Mouse (Mus musculus) E14TG2a.4 (cell line): ENCODE results near the gene Pim3.

Experiments used
- H3K27me3 ChIP-seq: 2 replicates; pipeline ENCODE4 v1.6.1; 2014; ENCODE audit warnings: low read length, control low read depth; ENCODE audit not compliant: insufficient read depth
- H3K36me3 ChIP-seq: 2 replicates; pipeline ENCODE4 v1.6.1; 2014; ENCODE audit warnings: low read length, control low read depth; ENCODE audit not compliant: insufficient read depth
- H3K4me1 ChIP-seq: replicated peaks from 2 replicates; pipeline ENCODE4 v1.6.1; 2014; ENCODE audit warnings: low read depth, low read length, control low read depth
- H3K4me3 ChIP-seq: replicated peaks from 2 replicates; pipeline ENCODE4 v1.5.1; 2014; ENCODE audit warnings: mild to moderate bottlenecking, low read length
- H3K9me3 ChIP-seq: 2 replicates; pipeline ENCODE4 v1.6.1; 2014; ENCODE audit warnings: low read length, control low read depth
- CTCF ChIP-seq: conservative IDR thresholded peaks from 2 replicates; pipeline ENCODE4 v1.5.1; 2014; ENCODE audit warnings: low read length
- NANOG ChIP-seq: IDR thresholded peaks from 2 replicates; pipeline ENCODE4 v1.6.1; 2014; ENCODE audit warnings: borderline replicate concordance, low read length, mixed read lengths
- POU5F1 ChIP-seq: IDR thresholded peaks from 2 replicates; pipeline ENCODE4 v1.6.1; 2014; ENCODE audit warnings: low read length, borderline replicate concordance

Gene Pim3

DNA sequence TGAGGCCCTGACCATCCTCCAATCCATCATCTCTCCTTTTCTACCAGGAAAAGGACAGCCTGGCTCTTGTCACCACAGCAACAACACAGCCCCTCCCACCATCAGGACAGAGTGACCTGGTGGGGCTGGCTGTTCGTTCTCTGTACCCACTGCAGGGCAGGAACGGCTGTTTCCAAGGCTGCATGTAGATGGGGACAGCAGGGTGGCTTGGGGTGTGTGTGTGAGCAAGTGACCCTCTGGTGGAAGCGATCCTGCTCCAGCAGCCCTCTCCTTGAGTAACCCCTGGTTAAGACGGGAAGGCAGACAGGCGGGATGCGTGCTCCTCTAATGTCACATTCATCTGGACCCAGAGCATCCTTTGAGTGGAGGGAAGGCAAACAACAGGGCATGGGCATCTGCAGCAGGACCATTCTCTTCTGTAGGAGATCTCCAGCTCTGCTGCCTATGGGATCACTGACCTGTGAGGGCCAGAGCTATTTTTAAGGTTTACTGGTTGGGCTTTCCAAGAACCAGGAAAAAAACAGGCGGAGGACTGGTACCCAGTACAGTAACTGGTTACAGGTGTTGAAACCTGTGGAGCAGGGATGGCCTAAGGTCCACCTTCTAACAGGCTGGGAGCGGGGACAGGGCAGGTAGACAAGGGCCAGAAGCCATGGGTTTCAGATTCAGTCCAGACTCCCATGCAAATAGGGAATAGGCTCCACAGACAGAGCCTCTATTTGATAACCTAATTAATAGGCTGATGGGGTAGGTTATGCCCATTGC, 2.6 kb upstream of the Pim3 start:
- Histone ChIP-seq H3K4me1 (peaks cover 69% of the 10 kb centered on the region), H3K9me3 (no peaks in the 10 kb centered on the region), H3K4me3 (no peak overlapping the region), H3K36me3 (peaks cover 10% of the 10 kb centered on the region), H3K27me3 (no peaks in the 10 kb centered on the region)
- TF ChIP-seq CTCF (no peak), NANOG (no peak), POU5F1 (no peak)

DNA sequence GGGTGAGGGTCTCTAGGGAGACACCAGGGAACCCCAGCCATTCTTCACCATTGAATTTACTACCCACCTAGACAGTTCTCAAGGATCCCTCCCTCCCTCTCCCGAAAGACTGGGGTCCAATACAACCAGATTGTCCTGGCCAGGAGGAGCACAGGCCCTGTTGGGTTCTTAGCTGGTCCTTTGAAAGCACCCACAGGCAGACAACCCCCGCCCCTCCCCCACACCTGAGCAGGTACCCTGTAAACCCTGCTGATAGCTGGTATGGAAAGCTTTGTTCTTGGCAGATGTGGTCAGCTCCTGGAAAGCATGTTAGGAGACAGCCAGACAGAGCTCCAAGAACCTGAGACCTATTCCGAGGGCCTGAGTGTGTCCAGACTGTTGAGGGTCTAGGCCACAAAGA, 1.2 kb upstream of the Pim3 start:
- TF ChIP-seq POU5F1, result no peak
- no peak for TF ChIP-seq NANOG
- TF ChIP-seq CTCF, result no peak
- Histone ChIP-seq H3K27me3 (no peaks in the 10 kb centered on the region), H3K36me3 (peaks cover 24% of the 10 kb centered on the region)

DNA sequence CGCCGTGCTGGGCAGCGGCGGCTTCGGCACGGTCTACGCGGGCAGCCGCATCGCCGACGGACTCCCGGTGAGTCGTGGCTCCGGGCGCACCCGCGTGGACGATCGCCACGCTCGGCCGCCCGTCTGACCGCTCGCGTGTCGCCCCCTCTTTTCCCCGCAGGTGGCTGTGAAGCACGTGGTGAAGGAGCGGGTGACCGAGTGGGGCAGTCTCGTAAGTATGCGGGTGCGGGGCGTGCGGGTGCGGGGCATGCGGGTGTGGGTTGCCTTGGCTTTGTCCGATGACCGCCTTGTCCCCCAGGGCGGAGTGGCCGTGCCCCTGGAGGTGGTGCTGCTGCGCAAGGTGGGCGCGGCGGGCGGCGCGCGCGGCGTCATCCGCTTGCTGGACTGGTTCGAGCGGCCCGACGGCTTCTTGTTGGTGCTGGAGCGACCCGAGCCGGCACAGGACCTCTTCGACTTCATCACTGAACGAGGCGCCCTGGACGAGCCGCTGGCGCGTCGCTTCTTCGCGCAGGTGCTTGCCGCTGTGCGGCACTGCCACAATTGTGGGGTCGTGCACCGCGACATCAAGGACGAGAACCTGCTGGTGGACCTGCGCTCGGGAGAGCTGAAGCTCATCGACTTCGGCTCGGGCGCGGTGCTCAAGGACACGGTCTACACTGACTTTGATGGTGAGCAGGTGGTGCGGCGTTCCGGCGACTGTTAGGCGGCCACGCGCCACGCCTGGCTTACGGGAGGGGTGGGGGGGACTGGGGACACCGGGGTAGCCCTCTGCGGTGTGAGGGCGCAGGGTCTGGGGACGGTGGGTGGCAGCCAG, 1.1 kb downstream of the Pim3 start:
- Histone ChIP-seq H3K4me3 (peak overlapping the region; percentile 95), H3K27me3 (no peaks in the 10 kb centered on the region), H3K4me1 (peaks cover 63% of the 10 kb centered on the region), H3K9me3 (peaks cover 1% of the 10 kb centered on the region; the same call in 1 of the 2 replicates), H3K36me3 (peaks cover 39% of the 10 kb centered on the region)
- TF ChIP-seq NANOG (no peak), POU5F1 (no peak), CTCF (no peak)

More for the DNA sequence above, 1.2 kb upstream of the Pim3 start:
- Histone ChIP-seq H3K9me3 (no peaks in the 10 kb centered on the region), H3K4me3 (peak overlapping the region; percentile 95; the same call in 1 of the 2 replicates), H3K4me1 (peaks cover 62% of the 10 kb centered on the region)

DNA sequence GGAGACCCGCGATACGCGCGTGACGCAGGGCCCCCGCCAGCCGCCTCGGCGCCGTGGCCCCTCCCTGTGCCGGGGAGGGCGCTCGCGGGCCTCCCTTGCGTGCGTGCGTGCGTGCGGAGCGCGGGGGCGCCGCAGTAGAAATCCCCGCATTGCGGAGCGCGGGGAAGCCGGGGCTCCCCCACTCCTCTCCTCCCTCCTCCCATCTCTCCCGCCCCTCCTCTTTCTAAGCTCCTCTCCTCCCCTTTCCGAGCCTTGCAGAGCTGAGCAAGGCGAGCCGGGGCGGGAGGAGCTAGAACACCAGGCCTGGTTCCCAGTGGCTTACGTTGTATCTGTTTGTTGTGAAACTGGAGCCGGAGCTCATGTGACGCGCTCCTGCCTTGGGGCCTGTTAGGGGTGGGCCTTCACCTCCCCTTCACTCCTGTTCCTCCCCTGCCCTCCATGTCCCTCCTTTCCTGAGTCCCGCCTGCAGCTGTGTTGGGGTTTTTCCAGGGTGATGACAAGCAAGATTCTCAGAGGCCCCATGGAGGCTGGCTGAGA, 1.8 kb downstream of the Pim3 start:
- Histone ChIP-seq H3K4me1 (peaks cover 62% of the 10 kb centered on the region), H3K36me3 (peaks cover 39% of the 10 kb centered on the region), H3K9me3 (peaks cover 8% of the 10 kb centered on the region), H3K27me3 (no peaks in the 10 kb centered on the region), H3K4me3 (peak overlapping the region; percentile 95)
- no peak for TF ChIP-seq NANOG
- TF ChIP-seq CTCF, result no peak
- no peak for TF ChIP-seq POU5F1

DNA sequence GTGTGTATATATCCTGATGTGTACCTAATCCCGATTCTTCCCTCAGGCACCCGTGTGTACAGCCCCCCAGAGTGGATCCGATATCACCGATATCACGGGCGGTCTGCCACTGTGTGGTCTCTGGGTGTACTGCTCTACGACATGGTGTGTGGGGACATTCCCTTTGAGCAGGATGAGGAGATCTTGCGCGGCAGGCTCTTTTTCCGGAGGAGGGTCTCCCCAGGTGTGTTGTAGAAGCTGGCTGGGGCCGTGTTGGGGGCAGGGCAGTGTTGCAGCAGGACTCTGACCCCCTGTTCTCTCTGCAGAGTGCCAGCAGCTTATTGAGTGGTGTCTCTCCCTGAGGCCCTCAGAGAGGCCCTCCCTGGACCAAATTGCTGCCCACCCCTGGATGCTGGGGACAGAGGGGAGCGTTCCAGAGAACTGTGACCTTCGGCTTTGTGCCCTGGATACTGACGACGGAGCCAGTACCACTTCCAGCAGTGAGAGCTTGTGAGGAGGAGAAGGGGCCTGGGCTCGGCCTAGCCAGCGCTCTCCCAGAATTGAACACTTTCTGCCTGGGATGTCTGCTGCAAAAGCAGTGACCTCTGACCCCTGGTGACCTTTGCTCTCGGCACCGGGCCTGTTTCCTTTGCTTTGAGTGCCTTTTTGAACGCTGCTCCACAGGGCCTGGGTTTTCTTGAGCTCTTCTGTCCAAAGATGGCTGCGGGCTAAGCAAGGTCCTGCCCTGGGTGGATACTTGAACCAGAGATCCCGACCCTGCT, 2.5 kb downstream of the Pim3 start:
- H3K36me3 ChIP-seq, result peaks cover 44% of the 10 kb centered on the region
- peak overlapping the region; percentile 95 for H3K4me3 ChIP-seq
- H3K27me3 ChIP-seq, result no peaks in the 10 kb centered on the region
- H3K9me3 ChIP-seq, result peaks cover 13% of the 10 kb centered on the region
- H3K4me1 ChIP-seq, result peaks cover 56% of the 10 kb centered on the region
- no peak for TF ChIP-seq NANOG
- no peak; the same call in 1 of the 2 replicates for TF ChIP-seq CTCF
- no peak for TF ChIP-seq POU5F1

DNA sequence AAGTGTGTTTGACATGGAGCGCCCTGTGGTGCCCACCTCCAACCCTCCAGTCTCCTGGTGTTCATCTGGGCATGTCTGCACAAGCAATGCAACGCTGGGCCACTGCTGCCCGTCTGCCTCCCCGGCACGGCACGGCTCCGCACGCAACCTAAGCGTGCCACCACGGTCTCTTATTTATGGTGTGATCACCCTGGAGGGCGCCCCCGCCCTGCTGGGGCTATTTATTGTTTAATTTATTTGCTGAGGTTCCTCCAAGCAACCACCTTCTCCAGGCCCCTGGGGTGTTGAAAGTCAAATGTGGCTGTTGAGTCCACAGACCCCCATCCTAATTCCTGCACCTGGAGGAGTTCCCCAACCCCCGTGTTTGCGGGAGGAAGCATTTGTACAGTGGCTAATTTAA, 3.1 kb downstream of the Pim3 start:
- Histone ChIP-seq H3K36me3 (peaks cover 50% of the 10 kb centered on the region), H3K4me1 (peaks cover 50% of the 10 kb centered on the region), H3K9me3 (peaks cover 20% of the 10 kb centered on the region), H3K27me3 (no peaks in the 10 kb centered on the region), H3K4me3 (peak overlapping the region; percentile 95)
- TF ChIP-seq NANOG (no peak), POU5F1 (no peak), CTCF (no peak)

DNA sequence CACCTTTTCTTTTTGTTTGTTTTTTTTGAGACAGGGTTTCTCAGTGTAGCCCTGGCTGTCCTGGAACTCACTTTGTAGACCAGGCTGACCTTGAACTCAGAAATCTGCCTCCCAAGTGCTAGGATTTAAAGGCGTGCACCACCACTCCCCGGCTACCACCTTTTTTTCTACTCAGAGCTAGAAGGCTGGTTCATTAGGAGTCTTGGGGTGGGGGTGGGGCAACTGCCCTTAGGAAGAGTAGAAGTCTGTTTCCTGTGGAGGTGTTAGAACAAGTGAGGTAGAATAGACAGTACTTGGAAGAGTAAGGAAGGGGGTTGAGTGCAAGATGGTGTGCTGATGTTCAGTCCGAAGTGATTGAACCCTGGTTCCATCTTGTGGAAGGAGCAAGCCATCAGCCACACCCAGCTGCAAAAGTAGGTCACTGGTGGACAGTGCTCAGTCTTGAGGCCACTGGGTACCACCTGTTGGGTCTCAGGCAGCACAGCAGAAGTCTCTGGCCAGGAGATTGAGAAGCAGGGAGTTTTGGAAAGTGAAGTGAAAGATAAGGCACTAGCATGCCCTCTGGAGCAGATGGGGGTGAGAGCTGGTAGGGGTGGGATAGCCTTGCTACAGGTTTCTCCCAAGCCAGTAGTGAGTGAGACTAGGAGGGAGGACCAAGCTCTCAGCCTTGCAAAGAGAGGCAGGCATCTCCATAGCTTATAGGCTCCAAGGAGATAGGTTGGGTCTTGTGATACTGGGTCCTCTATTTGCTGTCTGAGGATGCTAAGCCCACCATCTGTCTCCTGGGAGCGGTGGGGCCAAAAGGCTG, 4.1 kb downstream of the Pim3 start:
- Histone ChIP-seq H3K27me3 (no peaks in the 10 kb centered on the region), H3K4me1 (peaks cover 45% of the 10 kb centered on the region), H3K36me3 (peaks cover 52% of the 10 kb centered on the region), H3K9me3 (peaks cover 27% of the 10 kb centered on the region), H3K4me3 (peak overlapping the region; percentile 95)
- TF ChIP-seq NANOG (no peak), CTCF (no peak), POU5F1 (no peak)

DNA sequence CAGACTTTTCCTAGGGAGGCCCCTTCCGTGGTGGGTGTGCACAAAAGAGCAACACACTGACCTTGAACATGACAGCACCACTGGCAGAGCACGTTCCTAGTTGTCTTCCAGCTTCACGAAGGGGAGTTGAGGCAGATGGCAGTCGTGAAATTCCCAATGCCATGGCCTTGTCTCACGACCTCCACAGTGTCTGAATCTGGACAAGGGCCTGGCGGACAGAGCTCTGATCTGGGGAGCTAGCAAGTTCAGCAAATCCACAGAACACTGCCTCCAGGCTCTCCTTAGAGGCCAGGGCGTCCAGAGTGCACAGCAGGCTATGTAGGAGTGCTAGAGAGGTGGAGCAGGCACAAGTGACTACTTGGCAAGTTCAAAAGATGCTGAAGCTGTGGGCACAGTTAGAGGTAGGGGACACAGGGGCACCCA, 5.0 kb downstream of the Pim3 start:
- H3K36me3 ChIP-seq, result peaks cover 52% of the 10 kb centered on the region
- H3K4me1 ChIP-seq, result peaks cover 45% of the 10 kb centered on the region
- H3K9me3 ChIP-seq, result peaks cover 27% of the 10 kb centered on the region
- no peaks in the 10 kb centered on the region for H3K27me3 ChIP-seq
- TF ChIP-seq POU5F1 (no peak), CTCF (no peak), NANOG (no peak)
- peak overlapping the region; percentile 95 for H3K4me3 ChIP-seq
